Mouse (Mus musculus): ENCODE measurements around the gene Asf1a. TPM values are rescaled to one million over a fixed set of nuclear protein-coding genes. Genes with fewer than 3 reads are reported as not detected.

Asf1a gene
- total and polyA plus RNA-seq, 3 experiments: 65.1 to 91.4 TPM; not detected in 1

DNA sequence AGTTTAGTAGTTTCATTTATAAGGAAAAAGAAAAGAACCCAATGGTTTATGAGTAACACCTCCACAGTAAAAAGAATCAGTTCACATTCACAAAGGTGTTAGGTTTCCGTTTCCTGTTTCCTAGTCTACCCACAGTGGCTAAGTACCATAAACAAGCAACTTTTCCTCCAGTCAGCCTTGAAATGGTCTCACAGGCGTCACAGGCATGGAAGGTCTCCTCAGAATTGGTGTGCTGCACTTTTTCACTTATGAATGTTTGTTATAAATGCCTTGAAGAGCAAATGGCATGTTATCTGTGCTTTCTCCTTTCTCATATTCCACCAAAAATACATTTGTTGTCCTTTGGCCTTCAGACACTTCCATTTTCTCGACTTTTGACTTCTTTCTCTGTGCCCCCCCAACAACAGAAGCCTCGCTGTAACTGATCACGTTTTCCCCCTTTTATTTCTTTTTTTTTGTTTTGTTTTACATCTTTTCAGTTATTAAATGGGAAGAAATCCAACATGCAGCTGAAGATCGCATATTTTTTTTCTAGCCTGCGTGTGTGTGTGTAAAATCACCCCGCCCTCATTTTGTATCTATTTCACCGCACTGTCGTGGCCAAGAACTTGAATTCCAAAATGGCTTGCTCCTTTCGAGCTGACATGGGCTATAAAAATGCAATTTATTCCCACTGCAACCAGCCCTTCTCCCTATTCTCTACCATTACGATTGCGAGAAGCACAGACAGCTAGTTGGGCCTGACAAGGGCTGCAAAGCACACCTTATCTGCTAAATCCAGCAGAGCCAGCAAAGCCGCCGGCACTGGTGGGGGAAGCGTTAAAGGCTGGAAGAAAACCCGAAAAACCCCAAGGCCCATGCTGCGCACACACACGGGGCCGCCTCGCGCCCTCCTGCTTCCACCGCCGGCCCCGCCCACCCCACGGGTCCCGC is 547 bp upstream of the Asf1a start (continued):
- no peak for TF ChIP-seq USF1 (IDR thresholded peaks at IDR 0.05; ENCODE audit: low read depth, low read length)
- peak; percentile 84 for TF ChIP-seq MXI1 (IDR thresholded peaks at IDR 0.05; ENCODE audit: low read depth, low read length)
- TF ChIP-seq MYC (IDR thresholded peaks at IDR 0.05; ENCODE audit: low read depth, low read length): 0 out of 2 replicates have a peak, but pooled peaks have one; percentile 55
- TF ChIP-seq NRF1 (IDR thresholded peaks at IDR 0.05; ENCODE audit: insufficient read depth, low read depth, low read length, poor library complexity, severe bottlenecking): 0 out of 2 replicates have a peak, but pooled peaks have one; percentile 33

DNA sequence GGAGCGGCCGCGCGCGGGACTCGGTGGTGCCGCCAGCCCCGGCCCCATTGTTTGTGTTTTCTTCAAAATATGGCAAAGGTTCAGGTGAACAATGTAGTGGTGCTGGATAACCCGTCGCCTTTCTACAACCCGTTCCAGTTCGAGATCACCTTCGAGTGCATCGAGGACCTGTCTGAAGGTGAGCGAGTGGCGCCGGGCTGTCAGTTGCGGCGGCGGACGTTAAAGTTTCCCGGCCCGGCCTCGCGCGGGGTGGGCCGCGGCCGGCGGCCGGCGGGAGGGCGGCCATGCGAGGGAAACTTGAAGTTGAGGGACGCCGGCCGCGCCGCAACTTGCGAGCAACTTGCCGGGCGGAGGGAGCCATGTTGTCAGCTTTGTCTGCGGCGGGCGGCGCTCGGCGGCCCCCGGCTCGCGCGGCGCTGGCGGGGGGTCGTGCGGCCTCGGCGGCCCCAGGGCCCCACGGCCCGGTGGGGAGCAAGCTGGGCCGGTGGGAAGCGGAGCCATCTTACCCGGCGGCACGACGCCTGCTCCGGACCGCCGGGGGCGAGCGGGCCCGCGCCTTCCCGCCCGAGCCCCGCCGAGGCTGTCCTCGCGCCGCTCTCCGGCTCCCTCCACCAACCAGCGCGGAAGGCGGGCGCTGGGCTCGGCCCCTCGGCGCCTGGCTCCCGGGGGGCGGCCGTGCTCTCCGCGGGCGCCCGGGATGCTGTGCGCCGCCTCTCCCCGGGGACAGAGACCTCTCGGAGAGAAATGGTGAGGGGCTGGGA is 744 bp downstream of the Asf1a start:
- peak; percentile 39 for DNase-seq (ENCODE audit: low read depth, low spot score)
- no peaks in the 10 kb centered on the region for H3K27me3 ChIP-seq (ENCODE audit: control insufficient read depth in 1 of 2, insufficient read depth in 2 of 2, low read length in 2 of 2)
- H3K79me2 ChIP-seq (ENCODE audit: control insufficient read depth, insufficient read depth, low read length, poor library complexity): peaks cover 38% of the 10 kb centered on the region
- TF ChIP-seq USF2 (IDR thresholded peaks at IDR 0.05; ENCODE audit: borderline replicate concordance in 1 of 2, insufficient read depth in 1 of 2, low read depth in 1 of 2, low read length in 2 of 2) (no peak), UBTF (IDR thresholded peaks at IDR 0.05; ENCODE audit: borderline replicate concordance, insufficient read depth, low read depth, low read length) (peak; percentile 89; the same call in 1 of the 2 replicates), JUND (IDR thresholded peaks at IDR 0.05; ENCODE audit: low read depth, low read length) (no peak), POLR2A (IDR thresholded peaks at IDR 0.05; ENCODE audit: control insufficient read depth in 1 of 2, insufficient read depth in 1 of 2, low read depth in 1 of 2, low read length in 2 of 2, poor library complexity in 1 of 2) (peak in 1 of 2 experiments; percentile 53; a peak in 2 of 4 replicates)
- H3K9me3 ChIP-seq (replicated peaks; ENCODE audit: insufficient read depth, low read length): no peaks in the 10 kb centered on the region
- H3K4me3 ChIP-seq (ENCODE audit: control insufficient read depth in 1 of 2, insufficient read depth in 1 of 2, low read depth in 2 of 2, low read length in 2 of 2): peak overlapping the region; percentile 76 to 97
- peaks cover 10 to 39% of the 10 kb centered on the region in 2 experiments for H3K36me3 ChIP-seq (ENCODE audit: control insufficient read depth in 1 of 2, insufficient read depth in 2 of 2, low read length in 2 of 2)
- H3K9ac ChIP-seq (ENCODE audit: control insufficient read depth, low read depth, low read length, poor library complexity, severe bottlenecking): peak overlapping the region; percentile 84
- H3K4me1 ChIP-seq (ENCODE audit: control insufficient read depth in 1 of 2, insufficient read depth in 2 of 2, low read length in 2 of 2): peaks cover 10 to 12% of the 10 kb centered on the region in 2 experiments
- H3K27ac ChIP-seq (ENCODE audit: control insufficient read depth, low read depth, low read length): peak overlapping the region; percentile 89

DNA sequence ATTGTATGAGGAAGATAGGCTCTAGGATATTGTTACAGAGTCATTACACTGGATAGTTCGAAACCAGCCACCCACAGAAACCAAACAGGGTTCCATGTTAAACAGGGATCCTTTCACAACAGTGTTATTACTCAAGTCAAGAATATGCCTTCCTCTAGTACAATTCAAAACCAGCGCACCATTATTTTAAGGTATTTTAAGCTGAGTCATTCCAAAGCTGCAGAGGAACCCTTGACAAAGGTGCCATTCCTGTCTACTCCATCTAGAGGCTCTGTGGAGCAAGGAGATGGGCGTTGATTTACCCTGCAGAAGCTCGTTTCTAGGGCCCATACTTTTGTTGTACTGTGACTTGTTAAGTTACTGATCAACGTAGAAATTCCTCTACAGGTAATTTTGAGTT is 2.3 kb downstream of the Asf1a start:
- H3K27ac ChIP-seq (ENCODE audit: control insufficient read depth, low read depth, low read length): peak overlapping the region; percentile 49; the same call in 1 of the 2 replicates
- peak; percentile 70 for DNase-seq (ENCODE audit: low read depth, low spot score)
- peak overlapping the region; percentile 84 for H3K9ac ChIP-seq (ENCODE audit: control insufficient read depth, low read depth, low read length, poor library complexity, severe bottlenecking)
- H3K4me1 ChIP-seq (ENCODE audit: control insufficient read depth in 1 of 2, insufficient read depth in 2 of 2, low read length in 2 of 2): peaks cover 10 to 12% of the 10 kb centered on the region in 2 experiments
- peaks cover 23 to 39% of the 10 kb centered on the region in 2 experiments for H3K36me3 ChIP-seq (ENCODE audit: control insufficient read depth in 1 of 2, insufficient read depth in 2 of 2, low read length in 2 of 2)
- H3K27me3 ChIP-seq (ENCODE audit: control insufficient read depth in 1 of 2, insufficient read depth in 2 of 2, low read length in 2 of 2): no peaks in the 10 kb centered on the region
- H3K9me3 ChIP-seq (replicated peaks; ENCODE audit: insufficient read depth, low read length): no peaks in the 10 kb centered on the region
- peaks cover 38% of the 10 kb centered on the region for H3K79me2 ChIP-seq (ENCODE audit: control insufficient read depth, insufficient read depth, low read length, poor library complexity)
- TF ChIP-seq TBP (IDR thresholded peaks at IDR 0.05; ENCODE audit: low read depth, low read length) (0 out of 2 replicates have a peak, but pooled peaks have one; percentile 28), MYC (IDR thresholded peaks at IDR 0.05; ENCODE audit: low read depth, low read length) (no peak), CTCF (IDR thresholded peaks at IDR 0.05 in 2 of 3, conservative IDR thresholded peaks at IDR 0.05 in 1 of 3; ENCODE audit: control insufficient read depth in 1 of 3, insufficient read depth in 1 of 3, low read depth in 2 of 3, low read length in 3 of 3, poor library complexity in 1 of 3, severe bottlenecking in 1 of 3) (peak in 1 of 3 experiments; percentile 19; a peak in 1 of 6 replicates), EP300 (IDR thresholded peaks at IDR 0.05; ENCODE audit: low read depth in 1 of 2, low read length in 2 of 2) (no peak), USF2 (IDR thresholded peaks at IDR 0.05; ENCODE audit: borderline replicate concordance in 1 of 2, insufficient read depth in 1 of 2, low read depth in 1 of 2, low read length in 2 of 2) (no peak), GABPA (IDR thresholded peaks at IDR 0.05; ENCODE audit: low read depth, low read length) (0 out of 2 replicates have a peak, but pooled peaks have one; percentile 50), POLR2AphosphoS5 (IDR thresholded peaks at IDR 0.05; ENCODE audit: borderline replicate concordance, low read depth, low read length) (no peak), ZC3H11A (IDR thresholded peaks at IDR 0.05; ENCODE audit: low read depth, low read length) (no peak), NELFE (IDR thresholded peaks at IDR 0.05; ENCODE audit: low read depth, low read length) (no peak), POLR2A (IDR thresholded peaks at IDR 0.05; ENCODE audit: control insufficient read depth in 1 of 2, insufficient read depth in 1 of 2, low read depth in 1 of 2, low read length in 2 of 2, poor library complexity in 1 of 2) (peak in 1 of 2 experiments; percentile 29; a peak in 1 of 4 replicates), MAZ (IDR thresholded peaks at IDR 0.05; ENCODE audit: low read depth, low read length) (no peak), SMC3 (IDR thresholded peaks at IDR 0.05; ENCODE audit: low read depth, low read length) (no peak), MAFK (IDR thresholded peaks at IDR 0.05; ENCODE audit: borderline replicate concordance, low read depth, low read length) (no peak)
- peak overlapping the region in 1 of 2 experiments; percentile 97; a peak in 2 of 4 replicates for H3K4me3 ChIP-seq (ENCODE audit: control insufficient read depth in 1 of 2, insufficient read depth in 1 of 2, low read depth in 2 of 2, low read length in 2 of 2)

Data from MEL (cell line).